Mouse (Mus musculus): ENCODE results near the gene Mrps10. TPM values are rescaled to one million over a fixed set of nuclear protein-coding genes. Genes with fewer than 3 reads are reported as not detected.

The Mrps10 gene
- polyA plus RNA-seq, 1 experiment from 2014 or later = 91.2 TPM

DNA sequence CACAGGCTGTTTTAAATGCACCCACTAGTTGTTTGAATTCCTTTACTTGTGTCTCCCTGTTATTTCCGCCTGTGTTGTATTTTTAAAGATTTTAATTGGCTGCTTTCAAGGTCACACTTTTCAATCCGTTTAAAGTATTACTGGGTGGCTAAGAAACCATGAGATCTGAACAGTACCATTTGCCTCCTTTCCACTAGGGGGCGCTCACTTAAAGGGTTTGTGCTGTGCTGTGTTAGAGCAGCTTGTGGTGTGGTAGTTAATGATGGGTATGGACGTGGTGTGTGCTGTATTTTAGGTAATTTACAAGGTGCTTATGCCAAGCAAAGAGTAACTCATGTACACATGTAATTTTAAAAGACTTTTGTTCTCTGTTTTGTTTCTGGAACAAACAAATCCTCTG, 2.8 kb downstream of the Mrps10 start:
- H3K4me2 ChIP-seq (replicated peaks; ENCODE audit: low read depth, low read length) = no peak overlapping the region
- H3K4me1 ChIP-seq (ENCODE audit: control insufficient read depth, insufficient read depth, low read length) = no peaks in the 10 kb centered on the region
- no peak overlapping the region for H3K27ac ChIP-seq (ENCODE audit: low read depth, low read length)
- 0 out of 2 replicates have a peak, but pooled peaks have one; percentile 59 for ATAC-seq (ENCODE audit: low FRiP score, low TSS enrichment)
- H3K36me3 ChIP-seq (ENCODE audit: control insufficient read depth, insufficient read depth, low read length) = peaks cover 42% of the 10 kb centered on the region
- H3K4me3 ChIP-seq (ENCODE audit: low read length) = no peak overlapping the region
- H3K27me3 ChIP-seq (ENCODE audit: control insufficient read depth, insufficient read depth, low read length) = no peaks in the 10 kb centered on the region
- no peaks in the 10 kb centered on the region for H3K9me3 ChIP-seq (ENCODE audit: control insufficient read depth, low read length)
- WGBS = 11% methylated on average over 4 of the region's 4 CpGs
- H3K9ac ChIP-seq (ENCODE audit: low read depth, low read length) = no peak overlapping the region

DNA sequence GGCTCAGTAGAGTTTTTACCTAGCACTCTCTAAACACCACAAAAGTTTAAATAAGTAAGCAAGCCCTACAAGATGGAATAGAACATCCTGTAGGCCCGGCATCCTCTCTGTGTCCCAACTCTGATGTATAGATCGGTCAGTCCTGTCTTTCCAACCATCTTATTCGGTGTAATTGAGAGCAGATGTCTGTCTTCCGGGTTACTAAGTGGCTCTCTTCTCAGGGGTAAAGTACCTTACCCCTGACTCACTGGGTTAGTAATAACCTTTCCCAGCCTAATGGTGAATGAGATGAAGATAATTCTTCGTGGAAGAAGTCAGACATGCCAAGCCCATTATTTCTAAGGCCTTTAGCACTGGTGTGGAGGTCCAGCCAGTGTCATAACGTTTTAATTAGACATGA, 5.3 kb downstream of the Mrps10 start:
- 87% methylated on average over 6 of the region's 6 CpGs for WGBS
- no peaks in the 10 kb centered on the region for H3K27me3 ChIP-seq (ENCODE audit: control insufficient read depth, insufficient read depth, low read length)
- no peak overlapping the region for H3K4me2 ChIP-seq (replicated peaks; ENCODE audit: low read depth, low read length)
- ATAC-seq (ENCODE audit: low FRiP score, low TSS enrichment) = no peak
- H3K4me3 ChIP-seq (ENCODE audit: low read length) = no peak overlapping the region
- no peak overlapping the region for H3K27ac ChIP-seq (ENCODE audit: low read depth, low read length)
- no peaks in the 10 kb centered on the region for H3K9me3 ChIP-seq (ENCODE audit: control insufficient read depth, low read length)
- no peak overlapping the region for H3K9ac ChIP-seq (ENCODE audit: low read depth, low read length)
- H3K36me3 ChIP-seq (ENCODE audit: control insufficient read depth, insufficient read depth, low read length) = peaks cover 66% of the 10 kb centered on the region
- no peaks in the 10 kb centered on the region for H3K4me1 ChIP-seq (ENCODE audit: control insufficient read depth, insufficient read depth, low read length)

DNA sequence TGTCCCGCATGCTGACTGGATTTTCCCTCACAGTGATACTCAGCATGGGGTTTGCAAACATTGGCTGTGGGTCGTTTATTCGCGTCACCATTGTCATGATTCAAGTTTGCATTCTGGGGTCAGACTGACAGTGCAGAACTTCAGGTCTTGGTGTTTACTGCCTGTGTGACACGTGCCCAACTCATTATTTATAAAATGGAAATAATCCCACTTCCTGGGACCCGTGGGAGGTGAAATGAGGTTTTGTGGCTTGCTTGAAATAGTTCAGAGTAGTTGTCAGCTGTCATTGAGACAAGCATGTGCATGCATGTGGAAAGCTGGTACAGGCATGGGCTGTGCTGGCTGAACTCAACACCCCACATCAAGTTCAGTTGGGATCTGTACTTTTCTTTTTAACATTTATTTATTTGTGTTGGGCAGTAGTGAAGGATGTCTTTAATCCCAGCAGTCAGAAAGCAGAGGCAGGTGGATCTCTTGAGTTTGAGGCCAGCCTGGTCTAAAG, 8.1 kb downstream of the Mrps10 start:
- Histone ChIP-seq H3K4me3 (ENCODE audit: low read length) (no peak overlapping the region), H3K9ac (ENCODE audit: low read depth, low read length) (no peak overlapping the region), H3K27me3 (ENCODE audit: control insufficient read depth, insufficient read depth, low read length) (no peaks in the 10 kb centered on the region), H3K27ac (ENCODE audit: low read depth, low read length) (no peak overlapping the region), H3K4me1 (ENCODE audit: control insufficient read depth, insufficient read depth, low read length) (no peaks in the 10 kb centered on the region), H3K9me3 (ENCODE audit: control insufficient read depth, low read length) (no peaks in the 10 kb centered on the region), H3K4me2 (replicated peaks; ENCODE audit: low read depth, low read length) (no peak overlapping the region), H3K36me3 (ENCODE audit: control insufficient read depth, insufficient read depth, low read length) (peaks cover 88% of the 10 kb centered on the region)
- no peak for ATAC-seq (ENCODE audit: low FRiP score, low TSS enrichment)
- WGBS = 81% methylated on average over 6 of the region's 6 CpGs

DNA sequence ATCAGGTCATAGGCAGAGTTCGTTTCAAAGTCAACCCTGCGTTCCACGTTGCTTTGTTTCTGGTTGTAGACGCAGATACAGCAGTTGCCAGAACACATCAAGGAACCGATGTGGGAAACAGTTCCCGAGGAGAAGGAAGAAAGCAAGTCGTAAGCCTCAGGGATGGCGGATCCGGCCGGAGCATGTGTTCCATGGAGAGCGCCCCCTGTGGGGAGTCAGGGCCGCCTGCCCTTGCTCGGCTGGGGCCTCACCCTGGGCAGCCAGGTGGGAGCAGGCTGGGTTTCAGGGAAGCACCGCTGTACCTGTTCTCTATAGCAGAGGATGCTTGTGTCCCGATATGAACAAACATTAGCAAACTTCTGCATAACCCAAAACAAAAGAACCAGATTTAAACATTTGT, 9.4 kb downstream of the Mrps10 start:
- H3K9me3 ChIP-seq (ENCODE audit: control insufficient read depth, low read length) = no peaks in the 10 kb centered on the region
- H3K4me3 ChIP-seq (ENCODE audit: low read length) = no peak overlapping the region
- H3K4me2 ChIP-seq (replicated peaks; ENCODE audit: low read depth, low read length) = no peak overlapping the region
- H3K9ac ChIP-seq (ENCODE audit: low read depth, low read length) = no peak overlapping the region
- no peak overlapping the region for H3K27ac ChIP-seq (ENCODE audit: low read depth, low read length)
- WGBS = 82% methylated on average over 15 of the region's 15 CpGs
- H3K4me1 ChIP-seq (ENCODE audit: control insufficient read depth, insufficient read depth, low read length) = no peaks in the 10 kb centered on the region
- H3K36me3 ChIP-seq (ENCODE audit: control insufficient read depth, insufficient read depth, low read length) = peaks cover 78% of the 10 kb centered on the region
- H3K27me3 ChIP-seq (ENCODE audit: control insufficient read depth, insufficient read depth, low read length) = no peaks in the 10 kb centered on the region
- no peak for ATAC-seq (ENCODE audit: low FRiP score, low TSS enrichment)

DNA sequence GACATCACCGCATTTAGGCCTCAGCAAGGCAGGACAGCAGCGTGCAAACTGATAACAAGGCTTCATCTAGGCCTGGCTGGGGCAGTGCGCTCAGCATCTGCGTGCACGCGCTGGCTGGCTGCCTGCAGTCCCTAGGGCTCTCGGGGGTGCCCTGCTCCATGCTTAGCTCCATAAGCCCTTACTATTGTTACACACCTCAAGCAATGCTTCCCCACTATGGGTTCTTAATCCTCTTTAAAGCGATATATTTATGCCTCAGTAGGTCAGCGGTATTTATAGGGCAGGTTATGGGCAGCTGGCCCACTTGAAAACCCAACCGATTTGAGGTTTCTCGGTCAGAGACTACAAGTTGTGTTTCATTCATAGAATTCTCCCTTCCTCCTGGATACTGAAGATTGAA, 13.2 kb downstream of the Mrps10 start:
- WGBS = 88% methylated on average over 11 of the region's 11 CpGs
- no peak overlapping the region for H3K27ac ChIP-seq (ENCODE audit: low read depth, low read length)
- H3K9ac ChIP-seq (ENCODE audit: low read depth, low read length) = no peak overlapping the region
- H3K9me3 ChIP-seq (ENCODE audit: control insufficient read depth, low read length) = peaks cover 2% of the 10 kb centered on the region; the same call in 1 of the 2 replicates
- no peak overlapping the region for H3K4me2 ChIP-seq (replicated peaks; ENCODE audit: low read depth, low read length)
- 0 out of 2 replicates have a peak, but pooled peaks cover 2% of the 10 kb centered on the region for H3K4me1 ChIP-seq (ENCODE audit: control insufficient read depth, insufficient read depth, low read length)
- H3K27me3 ChIP-seq (ENCODE audit: control insufficient read depth, insufficient read depth, low read length) = no peaks in the 10 kb centered on the region
- H3K4me3 ChIP-seq (ENCODE audit: low read length) = no peak overlapping the region
- no peak for ATAC-seq (ENCODE audit: low FRiP score, low TSS enrichment)
- peaks cover 41% of the 10 kb centered on the region for H3K36me3 ChIP-seq (ENCODE audit: control insufficient read depth, insufficient read depth, low read length)

DNA sequence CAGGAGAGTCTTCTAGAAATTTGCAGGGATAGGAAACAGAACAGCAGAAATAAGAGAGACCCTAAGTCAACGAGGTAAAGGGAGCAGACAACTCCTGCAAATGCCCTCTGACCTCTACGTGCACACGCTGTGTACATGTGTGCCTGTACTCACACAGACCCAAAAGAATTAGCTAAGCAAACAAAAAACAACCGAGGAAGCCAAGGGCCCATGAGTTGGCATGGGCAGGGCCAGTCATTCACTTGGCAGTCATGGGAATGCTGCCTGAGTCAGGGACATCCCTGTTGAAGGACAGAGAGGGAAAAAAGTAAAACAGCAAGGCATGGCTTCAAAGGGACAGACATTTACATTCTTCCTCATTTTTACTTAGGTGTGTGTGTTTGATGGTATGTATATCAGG, 14.6 kb downstream of the Mrps10 start:
- Histone ChIP-seq H3K27me3 (ENCODE audit: control insufficient read depth, insufficient read depth, low read length) (no peaks in the 10 kb centered on the region), H3K4me2 (replicated peaks; ENCODE audit: low read depth, low read length) (no peak overlapping the region), H3K9me3 (ENCODE audit: control insufficient read depth, low read length) (peaks cover 2% of the 10 kb centered on the region; the same call in 1 of the 2 replicates), H3K9ac (ENCODE audit: low read depth, low read length) (no peak overlapping the region), H3K4me1 (ENCODE audit: control insufficient read depth, insufficient read depth, low read length) (0 out of 2 replicates have a peak, but pooled peaks cover 2% of the 10 kb centered on the region), H3K27ac (ENCODE audit: low read depth, low read length) (no peak overlapping the region), H3K4me3 (ENCODE audit: low read length) (no peak overlapping the region), H3K36me3 (ENCODE audit: control insufficient read depth, insufficient read depth, low read length) (peaks cover 27% of the 10 kb centered on the region)
- ATAC-seq (ENCODE audit: low FRiP score, low TSS enrichment) = no peak
- WGBS = 85% methylated on average over 4 of the region's 4 CpGs

DNA sequence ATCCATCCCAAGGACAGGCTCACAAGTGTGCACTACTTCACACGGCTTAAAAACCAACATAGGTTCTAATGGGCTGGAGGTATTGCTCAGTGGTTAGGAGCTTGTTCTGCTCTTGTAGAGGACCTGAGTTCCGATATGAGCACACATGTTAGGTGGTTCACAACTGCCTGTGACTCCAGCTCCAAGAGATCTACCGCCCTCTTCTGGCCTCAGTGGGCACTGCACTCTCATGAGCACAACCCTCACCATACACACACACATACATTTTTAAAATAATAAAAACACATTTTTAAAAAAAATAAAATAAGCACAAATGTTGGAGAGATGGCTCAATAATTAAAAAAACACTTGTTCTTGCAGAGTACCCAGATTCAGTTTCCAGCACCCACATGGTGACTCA, 15.4 kb downstream of the Mrps10 start:
- peaks cover 2% of the 10 kb centered on the region; the same call in 1 of the 2 replicates for H3K9me3 ChIP-seq (ENCODE audit: control insufficient read depth, low read length)
- 0 out of 2 replicates have a peak, but pooled peaks cover 2% of the 10 kb centered on the region for H3K4me1 ChIP-seq (ENCODE audit: control insufficient read depth, insufficient read depth, low read length)
- no peaks in the 10 kb centered on the region for H3K27me3 ChIP-seq (ENCODE audit: control insufficient read depth, insufficient read depth, low read length)
- H3K36me3 ChIP-seq (ENCODE audit: control insufficient read depth, insufficient read depth, low read length) = peaks cover 21% of the 10 kb centered on the region
- H3K9ac ChIP-seq (ENCODE audit: low read depth, low read length) = no peak overlapping the region
- no peak overlapping the region for H3K27ac ChIP-seq (ENCODE audit: low read depth, low read length)
- no peak overlapping the region for H3K4me2 ChIP-seq (replicated peaks; ENCODE audit: low read depth, low read length)
- H3K4me3 ChIP-seq (ENCODE audit: low read length) = no peak overlapping the region
- ATAC-seq (ENCODE audit: low FRiP score, low TSS enrichment) = no peak
- 86% methylated on average over 3 of the region's 3 CpGs for WGBS

DNA sequence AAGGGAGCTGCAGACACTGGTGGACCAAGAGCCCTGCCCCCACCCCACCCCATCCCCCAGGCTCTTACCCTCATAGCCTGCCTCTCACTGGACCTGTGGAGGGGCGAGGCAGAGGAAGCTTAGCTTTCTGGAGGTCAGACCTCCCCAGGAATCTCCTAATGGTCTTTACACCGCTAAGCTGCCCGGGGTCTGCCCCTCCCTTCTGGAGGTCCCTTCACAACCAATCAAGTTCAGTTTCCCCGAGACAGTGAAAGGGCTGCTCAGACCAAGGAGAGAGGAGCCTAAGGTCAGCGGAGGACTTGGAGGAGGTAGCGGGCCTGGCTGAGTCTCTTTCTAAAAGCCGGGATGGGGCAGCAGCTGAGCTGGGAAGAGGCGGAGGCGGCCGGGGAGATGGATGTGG, 16.5 kb downstream of the Mrps10 start, which contains the start of gene Guca1b:
Gene Guca1b, plus strand, starts transcription at position 249 of the 400 bp plus-strand sequence.
- Histone ChIP-seq H3K36me3 (ENCODE audit: control insufficient read depth, insufficient read depth, low read length) (peaks cover 13% of the 10 kb centered on the region), H3K4me1 (ENCODE audit: control insufficient read depth, insufficient read depth, low read length) (0 out of 2 replicates have a peak, but pooled peaks cover 2% of the 10 kb centered on the region), H3K4me2 (replicated peaks; ENCODE audit: low read depth, low read length) (no peak within 1 kb of the TSS), H3K9me3 (ENCODE audit: control insufficient read depth, low read length) (peaks cover 2% of the 10 kb centered on the region; the same call in 1 of the 2 replicates), H3K4me3 (ENCODE audit: low read length) (no peak within 1 kb of the TSS), H3K27me3 (ENCODE audit: control insufficient read depth, insufficient read depth, low read length) (no peaks in the 10 kb centered on the region), H3K9ac (ENCODE audit: low read depth, low read length) (no peak within 1 kb of the TSS), H3K27ac (ENCODE audit: low read depth, low read length) (no peak within 1 kb of the TSS)
- 36% methylated on average over 10 of the region's 10 CpGs for WGBS
- no peak for ATAC-seq (ENCODE audit: low FRiP score, low TSS enrichment)

DNA sequence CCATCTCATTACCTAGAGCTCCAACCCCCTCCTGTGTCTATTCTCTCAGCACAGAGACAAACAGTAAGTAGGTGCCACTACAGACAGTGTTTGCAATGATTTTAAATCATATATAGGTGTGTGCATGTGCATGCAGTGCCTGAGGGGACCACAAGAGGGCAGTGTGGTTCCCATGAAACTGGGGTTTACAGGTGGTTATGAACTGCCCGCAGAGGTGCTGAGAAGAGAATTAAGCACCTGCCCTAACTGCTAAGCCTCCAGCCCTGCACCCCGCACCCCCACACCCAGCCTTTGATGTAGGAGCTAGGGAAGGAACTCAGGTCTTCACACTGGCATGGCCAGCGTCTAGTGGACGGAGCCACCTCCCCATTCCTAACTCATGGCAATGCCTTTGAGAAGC, 18.0 kb downstream of the Mrps10 start:
- Histone ChIP-seq H3K4me2 (replicated peaks; ENCODE audit: low read depth, low read length) (no peak overlapping the region), H3K4me1 (ENCODE audit: control insufficient read depth, insufficient read depth, low read length) (0 out of 2 replicates have a peak, but pooled peaks cover 2% of the 10 kb centered on the region), H3K9me3 (ENCODE audit: control insufficient read depth, low read length) (peaks cover 2% of the 10 kb centered on the region; the same call in 1 of the 2 replicates), H3K4me3 (ENCODE audit: low read length) (no peak overlapping the region), H3K27ac (ENCODE audit: low read depth, low read length) (no peak overlapping the region), H3K36me3 (ENCODE audit: control insufficient read depth, insufficient read depth, low read length) (peaks cover 2% of the 10 kb centered on the region; the same call in 1 of the 2 replicates), H3K27me3 (ENCODE audit: control insufficient read depth, insufficient read depth, low read length) (no peaks in the 10 kb centered on the region), H3K9ac (ENCODE audit: low read depth, low read length) (no peak overlapping the region)
- WGBS = 68% methylated on average over 4 of the region's 4 CpGs
- ATAC-seq (ENCODE audit: low FRiP score, low TSS enrichment) = no peak
